Mouse (Mus musculus) ovary, postnatal 10 days (tissue): ENCODE measurements at regions not wholly inside any gene's neighbourhood (a gene's known extent, or its start where the extent isn't known, plus 50 kb on each side); places are given as distances from the start of the nearest gene placed in this dataset.

Experiments
- DNase-seq: peaks from one replicate; pipeline ENCODE4 v3.0.0; 2022; ENCODE audit warnings: low spot score

- no peak for DNase-seq
Observed at GRCm38 (mm10) chr10:120616406-120617015, 140.2 kb upstream of the Hmga2 start.

GRCm38 (mm10) chr10:120612351-120612750 is 136.1 kb upstream of the Hmga2 start:
- no peak for DNase-seq

- no peak for DNase-seq
Observed at GRCm38 (mm10) chr10:120610076-120610475, 133.8 kb upstream of the Hmga2 start.

GRCm38 (mm10) chr10:120604506-120604905 is 128.2 kb upstream of the Hmga2 start:
- DNase-seq = no peak

- DNase-seq = no peak
Observed at GRCm38 (mm10) chr10:120603167-120603566, 126.9 kb upstream of the Hmga2 start.

GRCm38 (mm10) chr10:120600735-120601134 is 124.5 kb upstream of the Hmga2 start:
- no peak for DNase-seq

- no peak for DNase-seq
Observed at GRCm38 (mm10) chr10:120599551-120599950, 123.3 kb upstream of the Hmga2 start.

- no peak for DNase-seq
Observed at GRCm38 (mm10) chr10:120597320-120597887, 121.1 kb upstream of the Hmga2 start.

GRCm38 (mm10) chr10:120595145-120595544 is 118.9 kb upstream of the Hmga2 start:
- DNase-seq = no peak

GRCm38 (mm10) chr10:120593876-120594275 is 117.6 kb upstream of the Hmga2 start:
- DNase-seq = no peak

GRCm38 (mm10) chr10:120589659-120590058 is 113.4 kb upstream of the Hmga2 start:
- no peak for DNase-seq

- DNase-seq = no peak
Observed at GRCm38 (mm10) chr10:120587854-120588633, 111.8 kb upstream of the Hmga2 start.

GRCm38 (mm10) chr10:120587179-120587578 is 110.9 kb upstream of the Hmga2 start:
- no peak for DNase-seq

GRCm38 (mm10) chr10:120582497-120582896 is 106.2 kb upstream of the Hmga2 start:
- DNase-seq = no peak

GRCm38 (mm10) chr10:120581547-120581946 is 105.3 kb upstream of the Hmga2 start:
- DNase-seq = no peak

- no peak for DNase-seq
Observed at GRCm38 (mm10) chr10:120576886-120577285, 100.6 kb upstream of the Hmga2 start.

GRCm38 (mm10) chr10:120576148-120576547 is 99.9 kb upstream of the Hmga2 start:
- DNase-seq = no peak

- no peak for DNase-seq
Observed at GRCm38 (mm10) chr10:120571340-120571739, 95.1 kb upstream of the Hmga2 start.

- DNase-seq = no peak
Observed at GRCm38 (mm10) chr10:120565992-120566391, 89.7 kb upstream of the Hmga2 start.

- DNase-seq = no peak
Observed at GRCm38 (mm10) chr10:120564859-120565258, 88.6 kb upstream of the Hmga2 start.

- no peak for DNase-seq
Observed at GRCm38 (mm10) chr10:120563926-120564325, 87.7 kb upstream of the Hmga2 start.

GRCm38 (mm10) chr10:120561821-120562220 is 85.6 kb upstream of the Hmga2 start:
- DNase-seq = no peak

GRCm38 (mm10) chr10:120557850-120558447 is 81.7 kb upstream of the Hmga2 start:
- no peak for DNase-seq
